Mouse (Mus musculus) retina, adult 2 months (tissue): ENCODE data around the gene Trpm5.

Source experiments
- DNase-seq: peaks from one replicate; pipeline ENCODE4 v3.0.0-alpha.2; 2012; ENCODE audit warnings: low read depth, low spot score

Gene Trpm5

GRCm38 (mm10) chr7:143094592-143095553 lies at the start of gene Trpm5:
TSS of gene Trpm5 (minus strand) at chr7:143094642.
- no peak for DNase-seq

GRCm38 (mm10) chr7:143142680-143143079 lies 48.2 kb upstream of the Trpm5 start:
- no peak for DNase-seq

GRCm38 (mm10) chr7:143139932-143140331 lies 45.5 kb upstream of the Trpm5 start:
- no peak for DNase-seq

GRCm38 (mm10) chr7:143138789-143139188 lies 44.3 kb upstream of the Trpm5 start:
- peak; percentile 46 for DNase-seq

GRCm38 (mm10) chr7:143136561-143136960 lies 42.1 kb upstream of the Trpm5 start:
- no peak for DNase-seq

- no peak for DNase-seq
These were observed 41.7 kb upstream of the Trpm5 start for GRCm38 (mm10) chr7:143136125-143136524.

GRCm38 (mm10) chr7:143132815-143133214 lies 38.4 kb upstream of the Trpm5 start:
- DNase-seq = no peak

- no peak for DNase-seq
These were observed 30.5 kb upstream of the Trpm5 start for GRCm38 (mm10) chr7:143124902-143125301.

GRCm38 (mm10) chr7:143123876-143124669 lies 29.6 kb upstream of the Trpm5 start:
- no peak for DNase-seq

- no peak for DNase-seq
These were observed 27.7 kb upstream of the Trpm5 start for GRCm38 (mm10) chr7:143122191-143122590.

GRCm38 (mm10) chr7:143119826-143120225 lies 25.4 kb upstream of the Trpm5 start:
- no peak for DNase-seq

GRCm38 (mm10) chr7:143119407-143119806 lies 25.0 kb upstream of the Trpm5 start:
- no peak for DNase-seq

- no peak for DNase-seq
These were observed 22.1 kb upstream of the Trpm5 start for GRCm38 (mm10) chr7:143116521-143116920.

GRCm38 (mm10) chr7:143114773-143115172 lies 20.3 kb upstream of the Trpm5 start:
- no peak for DNase-seq

GRCm38 (mm10) chr7:143112395-143112794 lies 18.0 kb upstream of the Trpm5 start:
- no peak for DNase-seq

- no peak for DNase-seq
These were observed 17.3 kb upstream of the Trpm5 start for GRCm38 (mm10) chr7:143111719-143112118.

- no peak for DNase-seq
These were observed 16.4 kb upstream of the Trpm5 start for GRCm38 (mm10) chr7:143110803-143111202.

- no peak for DNase-seq
These were observed 15.3 kb upstream of the Trpm5 start for GRCm38 (mm10) chr7:143109696-143110095.

- no peak for DNase-seq
These were observed 14.7 kb upstream of the Trpm5 start for GRCm38 (mm10) chr7:143108996-143109660.

GRCm38 (mm10) chr7:143108200-143108599 lies 13.8 kb upstream of the Trpm5 start:
- DNase-seq = no peak

GRCm38 (mm10) chr7:143106672-143107465 lies 12.4 kb upstream of the Trpm5 start:
- no peak for DNase-seq
